Mouse (Mus musculus) stomach, postnatal 0 days (tissue): Measurements from ENCODE around the gene Olfr266.

Experiments used
- CTCF ChIP-seq: IDR thresholded peaks from 2 replicates; pipeline ENCODE4 v1.5.1; 2016; ENCODE audit warnings: antibody characterized with exemption, low read depth, mild to moderate bottlenecking, moderate library complexity
- EP300 ChIP-seq: optimal IDR thresholded peaks from 2 replicates; pipeline ENCODE3; 2016; ENCODE audit warnings: antibody characterized with exemption

DNA sequence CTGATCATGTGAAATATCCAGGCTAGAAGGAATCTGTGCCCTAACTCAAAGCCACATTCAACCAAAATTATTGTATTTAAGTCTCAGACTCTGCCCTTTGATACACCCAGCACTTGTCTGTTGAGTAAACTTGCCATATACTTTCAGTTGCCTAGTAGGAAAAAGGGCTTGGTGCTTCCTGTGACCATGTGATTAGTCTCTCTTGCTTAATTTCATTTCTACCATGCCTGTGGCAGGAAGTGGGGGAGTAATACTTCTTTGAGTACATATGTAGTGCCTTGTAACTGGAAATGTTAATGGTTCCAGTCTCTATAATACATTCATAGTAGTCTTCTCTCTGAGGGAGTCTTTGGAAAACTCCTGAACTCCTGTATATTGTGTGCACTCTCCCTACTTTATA lies 38.1 kb downstream of the Olfr266 start:
- TF ChIP-seq CTCF (no peak), EP300 (no peak)
